Mouse (Mus musculus) heart, adult 2 months (tissue): ENCODE data around the gene Sdhaf1. TPM values are rescaled to one million over a fixed set of nuclear protein-coding genes. Genes with fewer than 3 reads are reported as not detected.

ENCODE experiments used
- DNase-seq, 2 experiments: peaks; one replicate each; pipeline ENCODE4 v3.0.0; 2021
- H3K27ac ChIP-seq: fragments of 200-600 bp; 2 replicates; pipeline ENCODE4 v1.8.1; 2022
- H3K27me3 ChIP-seq: fragments of 200-500 bp; 2 replicates; pipeline ENCODE4 v1.6.1; 2012; ENCODE audit warnings: mild to moderate bottlenecking, low read length, inconsistent platforms, mixed read lengths; ENCODE audit not compliant: control insufficient read depth, insufficient read depth
- H3K36me3 ChIP-seq: fragments of 200-500 bp; 2 replicates; pipeline ENCODE4 v1.6.1; 2012; ENCODE audit warnings: low read length, inconsistent platforms; ENCODE audit not compliant: control insufficient read depth, insufficient read depth
- H3K4me1 ChIP-seq: fragments of 200-500 bp; 2 replicates; pipeline ENCODE4 v1.6.1; 2011; ENCODE audit warnings: low read length; ENCODE audit not compliant: control insufficient read depth, insufficient read depth
- H3K4me3 ChIP-seq: fragments of 200-600 bp; 2 replicates; pipeline ENCODE4 v1.8.1; 2022
- H3K79me2 ChIP-seq: fragments of 200-500 bp; replicated peaks from 2 replicates; pipeline ENCODE4 v1.6.1; 2012; ENCODE audit warnings: mild to moderate bottlenecking, inconsistent platforms, low read length, moderate library complexity, mixed read lengths; ENCODE audit not compliant: control insufficient read depth, insufficient read depth
- H3K9ac ChIP-seq: fragments of 200-500 bp; 2 replicates; pipeline ENCODE4 v1.6.1; 2012; ENCODE audit warnings: low read depth, mild to moderate bottlenecking, control low read depth, inconsistent platforms, low read length, mixed read lengths
- CTCF ChIP-seq: fragments of 200-600 bp; IDR thresholded peaks from 2 replicates; pipeline ENCODE4 v1.8.1; 2022; ENCODE audit warnings: antibody characterized with exemption, mild to moderate bottlenecking, moderate library complexity
- EP300 ChIP-seq: fragments of 200-500 bp; IDR thresholded peaks from 2 replicates; pipeline ENCODE4 v1.6.1; 2011; ENCODE audit warnings: low read depth, low read length, control low read depth; ENCODE audit not compliant: insufficient read depth
- POLR2A ChIP-seq: fragments of 200-500 bp; IDR thresholded peaks from 2 replicates; pipeline ENCODE4 v1.6.1; 2011; ENCODE audit warnings: mild to moderate bottlenecking, low read depth, low read length, control low read depth; ENCODE audit not compliant: insufficient read depth
- WGBS: fragments of 180-500 bp; shearing (Covaris S2); methylation state at CpG from one replicate; pipeline ENCODE4 v1.1.7; 2018; 5-methylcytosine and 5-hydroxymethylcytosine counted together
- intact Hi-C: fragments of 180-260 bp; cut with DNase I; formaldehyde crosslinking; loops from one replicate; pipeline ENCODE4 v1.15.1; 2025
- long read RNA-seq: library from polyadenylated mRNA; stranded (forward); transcript quantifications from one replicate; pipeline ENCODE4 v2.0.0, GENCODE M21; 2021
- polyA plus RNA-seq: library from polyadenylated mRNA; depleted of rRNA; stranded (reverse); fragments of >200 nt; gene quantifications from 2 replicates; pipeline ENCODE4 v1.2.3, GENCODE M21; 2012; rRNA removed
- total RNA-seq, 2 experiments: library from RNA; stranded (reverse); gene quantifications; 2 replicates each; pipeline ENCODE4 v1.2.3; 2021

Sdhaf1 gene
- total RNA-seq: 10 to 100 TPM; 12.5 TPM
- 17.4 and 17.9 TPM in 2 replicates for polyA plus RNA-seq
- long read RNA-seq, transcript Sdhaf1-201 (1 exons, 2,490 nt): major isoform, 22 of 22 reads
- long read RNA-seq, partial matches to known transcripts: 0 of 22 reads
- long read RNA-seq, other reads (novel, unspliced or antisense): 0 of 22 reads

GRCm38 (mm10) chr7:30323795-30324194, at the start of gene Sdhaf1:
Gene Sdhaf1 (minus strand): TSS chr7:30323895.
- H3K27ac ChIP-seq: peak within 1 kb of the TSS; percentile 96
- 75% methylated on average over 3 of the region's 3 CpGs for WGBS
- no peak for TF ChIP-seq EP300
- TF ChIP-seq POLR2A: no peak
- no peak for TF ChIP-seq CTCF
- peaks cover 1% of the 10 kb centered on the region; the same call in 1 of the 2 replicates for H3K4me1 ChIP-seq
- no peaks in the 10 kb centered on the region for H3K36me3 ChIP-seq
- peak within 1 kb of the TSS; percentile 57; the same call in 1 of the 2 replicates for H3K4me3 ChIP-seq
- intact Hi-C loops: loop anchor here (1.0 kb wide), 1 partner anchor 14 kb away; no protein-coding TSS in a partner anchor
- H3K27me3 ChIP-seq: no peaks in the 10 kb centered on the region
- peak within 1 kb of the TSS; percentile 76 for H3K9ac ChIP-seq
- no peak for DNase-seq
- H3K79me2 ChIP-seq: no peaks in the 10 kb centered on the region

- Histone ChIP-seq H3K27me3 (no peaks in the 10 kb centered on the region; the same call in 1 of the 2 replicates), H3K4me1 (peaks cover 2% of the 10 kb centered on the region), H3K79me2 (no peaks in the 10 kb centered on the region), H3K36me3 (no peaks in the 10 kb centered on the region), H3K4me3 (no peak overlapping the region), H3K27ac (no peak overlapping the region), H3K9ac (no peak overlapping the region)
- WGBS: 65% methylated on average over 2 of the region's 2 CpGs
- TF ChIP-seq CTCF (no peak), EP300 (no peak), POLR2A (no peak)
- intact Hi-C loops: no loop called here
- no peak for DNase-seq
Observed at GRCm38 (mm10) chr7:30367466-30367865, 43.8 kb upstream of the Sdhaf1 start.

GRCm38 (mm10) chr7:30363344-30363738, 39.6 kb upstream of the Sdhaf1 start:
- H3K27ac ChIP-seq: no peak overlapping the region
- H3K4me1 ChIP-seq: peaks cover 2% of the 10 kb centered on the region
- no peak overlapping the region for H3K9ac ChIP-seq
- no peaks in the 10 kb centered on the region for H3K79me2 ChIP-seq
- 55% methylated on average over 6 of the region's 6 CpGs for whole genome bisulfite sequencing
- no peak for DNase-seq
- H3K4me3 ChIP-seq: peak overlapping the region; percentile 47
- H3K36me3 ChIP-seq: no peaks in the 10 kb centered on the region
- TF ChIP-seq EP300 (no peak), POLR2A (no peak), CTCF (no peak)
- intact Hi-C loops: no loop called here
- H3K27me3 ChIP-seq: no peaks in the 10 kb centered on the region; the same call in 1 of the 2 replicates

- TF ChIP-seq POLR2A (no peak), CTCF (no peak)
Observed at GRCm38 (mm10) chr7:30362652-30363343, 39.1 kb upstream of the Sdhaf1 start, which contains the start of gene Lrfn3. Gene Lrfn3 (minus strand): TSS chr7:30362772.

GRCm38 (mm10) chr7:30360028-30360427, 36.3 kb upstream of the Sdhaf1 start:
- 83% methylated on average over 17 of the region's 17 CpGs for WGBS
- Histone ChIP-seq H3K27me3 (no peaks in the 10 kb centered on the region; the same call in 1 of the 2 replicates), H3K79me2 (no peaks in the 10 kb centered on the region), H3K36me3 (no peaks in the 10 kb centered on the region), H3K4me1 (peaks cover 2% of the 10 kb centered on the region), H3K27ac (no peak overlapping the region), H3K9ac (no peak overlapping the region), H3K4me3 (no peak overlapping the region)
- TF ChIP-seq CTCF: no peak
- no peak for TF ChIP-seq EP300
- TF ChIP-seq POLR2A: no peak
- intact Hi-C loops: no loop called here
- no peak for DNase-seq

More at GRCm38 (mm10) chr7:30362652-30363343, 39.1 kb upstream of the Sdhaf1 start, which contains the start of gene Lrfn3:
- Histone ChIP-seq H3K4me3 (peak within 1 kb of the TSS; percentile 47), H3K4me1 (peaks cover 2% of the 10 kb centered on the region), H3K79me2 (no peaks in the 10 kb centered on the region), H3K27ac (no peak within 1 kb of the TSS), H3K36me3 (no peaks in the 10 kb centered on the region), H3K9ac (peak within 1 kb of the TSS; percentile 79), H3K27me3 (no peaks in the 10 kb centered on the region; the same call in 1 of the 2 replicates)
- WGBS: 4% methylated on average over 51 of the region's 55 CpGs
- intact Hi-C loops: no loop called here
- peak; percentile 38 to 39 for DNase-seq
